Mouse (Mus musculus) CH12.LX (cell line): ENCODE data around the gene AI837181.

Experiments
- CHD1 ChIP-seq: IDR thresholded peaks from 2 replicates; pipeline ENCODE4 v1.6.1; 2012; ENCODE audit warnings: low read depth, low read length, improper control_type of control experiment, inconsistent platforms
- CTCF ChIP-seq, 2 experiments: IDR thresholded peaks in 1 of 2; conservative IDR thresholded peaks in 1 of 2; 2 replicates each; pipeline ENCODE4 v1.5.1; 2011 to 2012; ENCODE audit warnings: low read depth in 2 of 2, low read length in 2 of 2, improper control_type of control experiment in 1 of 2, inconsistent platforms in 1 of 2, mild to moderate bottlenecking in 1 of 2, moderate library complexity in 1 of 2
- E2F4 ChIP-seq: IDR thresholded peaks from 2 replicates; pipeline ENCODE4 v1.6.1; 2011; ENCODE audit warnings: low read depth, low read length, improper control_type of control experiment; ENCODE audit not compliant: insufficient replicate concordance
- EP300 ChIP-seq: IDR thresholded peaks from 2 replicates; pipeline ENCODE4 v1.6.1; 2011; ENCODE audit warnings: low read length, improper control_type of control experiment
- ETS1 ChIP-seq: conservative IDR thresholded peaks from 2 replicates; pipeline ENCODE4 v1.6.1; 2012; ENCODE audit warnings: low read depth, mild to moderate bottlenecking, inconsistent platforms, low read length, improper control_type of control experiment, moderate library complexity
- MAZ ChIP-seq: IDR thresholded peaks from 2 replicates; pipeline ENCODE4 v1.6.1; 2012; ENCODE audit warnings: low read depth, mild to moderate bottlenecking, inconsistent platforms, low read length, improper control_type of control experiment, moderate library complexity
- NRF1 ChIP-seq: IDR thresholded peaks from 2 replicates; pipeline ENCODE4 v1.6.1; 2014; ENCODE audit warnings: low read depth, mild to moderate bottlenecking, inconsistent platforms, low read length, improper control_type of control experiment, moderate library complexity
- USF1 ChIP-seq: IDR thresholded peaks from 2 replicates; pipeline ENCODE4 v1.6.1; 2014; ENCODE audit warnings: low read depth, mild to moderate bottlenecking, inconsistent platforms, low read length, improper control_type of control experiment

DNA sequence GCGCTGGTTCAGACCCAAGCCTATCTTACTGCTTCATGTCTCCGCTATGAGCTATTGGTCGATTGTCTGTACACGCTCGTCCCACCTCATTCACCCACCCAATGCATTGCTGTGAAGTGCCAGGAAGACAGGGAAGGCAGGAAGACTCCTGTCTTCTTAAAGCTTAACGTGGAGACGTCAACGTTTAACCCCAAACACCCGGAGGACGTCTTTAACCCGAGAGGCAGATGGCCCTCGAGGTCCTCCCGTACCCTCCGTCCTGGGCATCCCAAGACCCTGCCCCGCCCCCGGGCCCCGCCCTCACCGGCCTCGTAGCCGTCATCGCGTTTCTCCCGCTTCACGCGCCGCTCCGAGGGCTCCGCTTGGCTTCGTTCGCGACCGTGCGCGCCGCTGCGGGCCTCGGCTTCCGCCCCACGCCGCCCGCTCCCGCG, 36.9 kb upstream of the AI837181 start:
- TF ChIP-seq CTCF (conservative IDR thresholded peaks at IDR 0.05 in 1 of 2, IDR thresholded peaks at IDR 0.05 in 1 of 2; ENCODE audit: low read depth in 2 of 2, low read length in 2 of 2) (no peak), E2F4 (no peak), EP300 (no peak), NRF1 (no peak), ETS1 (no peak), USF1 (no peak), CHD1 (no peak), MAZ (no peak)
